Mouse (Mus musculus): Measurements from ENCODE around the gene E130218I03Rik.
"Not testable (repeated sequence)": the region's sequence is repeated elsewhere in the genome, so short reads cannot be mapped to it uniquely, and the experiment has no call there.

The E130218I03Rik gene

DNA sequence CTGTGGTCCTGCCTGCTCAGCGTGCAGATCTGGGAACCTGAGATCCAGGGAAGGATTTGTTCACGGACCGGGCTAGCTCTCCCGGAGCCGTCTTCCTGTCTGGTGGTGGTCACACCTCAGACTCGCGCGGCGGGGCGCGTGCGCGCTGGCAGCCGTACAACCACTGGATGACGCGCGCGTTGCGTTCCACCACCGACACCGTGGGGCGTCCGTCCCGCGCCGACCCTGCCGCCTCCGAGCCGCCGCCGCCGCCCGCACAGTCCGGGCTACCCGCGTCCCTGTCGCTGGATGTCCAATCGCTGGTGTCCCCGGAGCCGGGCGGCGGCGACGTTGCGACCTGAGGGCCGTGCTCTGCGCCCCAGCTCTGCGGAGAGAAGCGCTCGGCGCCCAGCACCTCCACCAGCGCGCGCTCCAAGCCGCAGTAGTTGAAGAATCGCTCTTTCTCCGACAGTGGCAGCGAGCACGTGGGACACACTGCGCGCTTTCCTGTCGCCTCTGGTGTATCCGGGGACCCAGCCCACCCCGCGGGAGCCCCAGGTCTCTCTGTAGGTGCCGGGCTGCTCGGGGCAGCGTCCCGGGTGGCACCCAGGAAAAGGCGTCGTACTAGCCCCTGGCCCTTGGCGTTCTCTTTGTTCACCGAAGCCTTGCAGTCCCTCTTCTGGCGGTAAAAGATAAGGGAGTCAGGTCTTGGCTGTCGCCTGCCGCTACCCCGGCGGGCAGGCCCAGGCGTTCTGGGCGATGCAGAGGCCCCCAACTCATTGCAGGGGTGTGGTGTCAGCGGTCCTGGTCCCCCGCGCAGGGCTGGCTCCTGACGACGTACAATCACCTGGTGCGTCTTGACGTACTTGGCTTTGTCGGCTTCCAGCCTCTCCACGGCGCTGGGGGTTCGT is 8.0 kb downstream of the E130218I03Rik start:
- DNase-seq (ENCODE audit: low read depth, low spot score), result no peak

- no peak for DNase-seq (ENCODE audit: low read depth, low spot score)
These were observed 8.9 kb downstream of the E130218I03Rik start for GRCm38 (mm10) chr4:134252131-134252910.

GRCm38 (mm10) chr4:134252911-134253721 is 9.7 kb downstream of the E130218I03Rik start:
- DNase-seq (ENCODE audit: low read depth, low spot score), result no peak

DNA sequence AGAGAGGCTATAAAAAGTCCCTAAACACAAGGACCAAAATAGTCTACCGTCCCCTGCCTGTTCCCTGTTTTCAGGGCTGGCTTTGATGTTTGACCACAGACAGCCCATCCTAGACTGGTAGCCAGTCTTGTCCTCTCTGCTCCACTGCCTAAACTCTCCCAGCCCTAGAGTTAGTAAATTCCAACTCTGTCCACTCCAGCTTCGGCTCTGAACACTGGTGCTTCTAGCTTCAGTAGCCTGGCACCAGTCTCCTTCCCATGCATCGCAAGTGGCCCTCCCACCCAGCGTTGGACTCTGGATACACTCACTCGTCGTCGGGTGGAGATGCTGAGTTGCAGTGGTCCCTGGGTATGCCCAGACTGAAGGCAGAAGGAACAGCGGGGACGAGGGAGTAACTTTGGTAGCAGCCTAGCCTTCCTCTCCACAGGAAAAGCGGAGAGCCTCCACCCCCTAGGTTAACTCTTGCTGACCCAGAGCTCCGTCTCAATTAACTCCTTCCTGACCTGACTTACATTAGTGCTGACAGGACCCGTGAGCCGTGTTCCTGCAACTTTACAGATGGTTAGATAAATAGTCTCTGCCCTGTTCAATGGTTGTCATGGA is 10.4 kb downstream of the E130218I03Rik start, which contains the start of gene Grrp1:
TSS of gene Grrp1 (minus strand) at position 385 of the 603 bp plus-strand sequence.
- DNase-seq (ENCODE audit: low read depth, low spot score), result no peak

DNA sequence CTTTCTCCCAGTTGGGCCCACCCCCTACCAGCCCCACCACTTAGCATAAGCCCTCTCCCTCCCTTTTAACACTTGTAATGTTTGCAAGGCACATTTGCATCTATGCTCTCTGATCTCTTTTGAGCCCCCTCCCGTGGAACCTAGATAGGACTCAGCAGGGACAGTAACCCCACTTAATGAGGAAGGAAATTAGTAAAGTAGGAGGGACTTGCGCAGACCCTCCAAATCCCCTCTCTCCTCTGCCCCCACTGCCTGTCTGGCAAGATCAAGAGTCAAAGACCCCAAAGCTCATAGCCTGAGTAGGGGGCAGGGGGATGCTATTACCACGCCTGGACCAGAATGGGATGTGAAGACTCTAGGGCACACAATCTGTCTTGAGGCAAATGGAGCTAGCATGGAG is 11.4 kb downstream of the E130218I03Rik start:
- DNase-seq (ENCODE audit: low read depth, low spot score), result no peak

GRCm38 (mm10) chr4:134255854-134256253 is 12.4 kb downstream of the E130218I03Rik start:
- DNase-seq (ENCODE audit: low read depth, low spot score), result no peak

- DNase-seq (ENCODE audit: low read depth, low spot score), result no peak
These were observed 13.1 kb downstream of the E130218I03Rik start for GRCm38 (mm10) chr4:134256407-134257197.

GRCm38 (mm10) chr4:134257198-134258009 is 13.9 kb downstream of the E130218I03Rik start:
- no peak for DNase-seq (ENCODE audit: low read depth, low spot score)

DNA sequence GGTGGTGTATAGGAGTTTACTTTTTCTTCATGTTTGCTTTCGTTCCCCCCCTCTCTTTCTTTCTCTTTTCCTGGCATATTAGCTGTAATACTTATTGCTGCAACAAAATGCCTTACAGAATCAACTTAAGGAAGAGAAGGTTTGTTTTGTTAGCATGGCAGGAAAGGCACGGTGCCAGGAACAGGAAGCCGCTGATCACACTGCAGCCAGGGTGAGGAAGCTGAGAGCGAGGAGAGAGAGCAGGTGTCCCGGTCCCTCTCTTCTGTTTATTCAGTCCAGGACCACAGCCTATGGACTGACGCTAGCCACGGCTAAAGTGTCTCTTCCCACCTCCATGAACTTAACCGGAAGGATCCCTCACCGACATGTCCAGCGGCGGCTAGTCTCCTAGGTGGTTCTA is 14.9 kb downstream of the E130218I03Rik start:
- DNase-seq (ENCODE audit: low read depth, low spot score), result no peak

DNA sequence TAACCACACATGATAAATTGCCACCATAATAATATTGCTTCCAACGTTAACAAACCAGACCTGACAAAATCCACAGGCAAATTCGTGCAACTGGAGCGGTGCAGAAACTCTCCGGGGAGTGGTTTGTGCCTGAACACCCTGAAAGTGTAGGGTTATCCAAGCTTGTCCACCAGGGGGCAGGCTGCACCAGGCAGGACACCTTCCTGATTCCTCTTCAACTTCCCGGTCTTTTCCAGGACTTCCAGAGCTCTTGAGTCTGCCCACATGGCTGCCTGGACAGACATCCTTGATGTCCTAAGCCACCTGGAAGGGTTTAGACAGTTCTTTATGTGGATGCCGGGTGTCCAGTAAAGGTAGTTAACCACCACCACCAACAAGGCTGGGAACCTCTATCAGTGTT is 19.7 kb downstream of the E130218I03Rik start:
- DNase-seq (ENCODE audit: low read depth, low spot score), result no peak

GRCm38 (mm10) chr4:134265860-134266585 is 22.6 kb downstream of the E130218I03Rik start:
- no peak for DNase-seq (ENCODE audit: low read depth, low spot score)

DNA sequence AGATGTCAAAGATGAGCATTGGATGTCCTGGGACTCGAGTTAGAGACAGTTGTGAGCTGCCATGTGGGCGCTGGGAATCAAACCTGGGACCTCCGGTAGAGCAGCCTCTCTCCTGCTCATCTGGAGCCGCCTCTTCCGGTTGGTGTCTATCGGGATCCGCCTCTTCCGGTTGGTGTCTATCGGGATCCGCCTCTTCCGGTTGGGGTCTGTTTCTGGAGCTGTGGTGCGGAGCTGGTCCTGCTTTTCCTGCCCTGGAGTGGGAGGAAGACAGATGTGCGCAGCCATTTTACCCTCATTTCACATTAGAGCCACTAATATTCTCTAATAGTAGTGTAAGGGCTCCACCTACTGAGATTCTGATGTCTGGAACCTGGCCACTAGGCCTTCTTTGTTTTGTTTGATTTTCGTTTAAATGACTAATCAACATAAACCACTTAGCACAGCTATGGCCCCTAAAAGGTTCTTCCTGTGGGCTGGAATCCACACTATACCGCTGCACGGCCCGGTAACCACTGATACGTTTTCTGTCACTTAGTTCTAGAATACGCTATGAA is 24.7 kb downstream of the E130218I03Rik start:
- no peak for DNase-seq (ENCODE audit: low read depth, low spot score)

DNA sequence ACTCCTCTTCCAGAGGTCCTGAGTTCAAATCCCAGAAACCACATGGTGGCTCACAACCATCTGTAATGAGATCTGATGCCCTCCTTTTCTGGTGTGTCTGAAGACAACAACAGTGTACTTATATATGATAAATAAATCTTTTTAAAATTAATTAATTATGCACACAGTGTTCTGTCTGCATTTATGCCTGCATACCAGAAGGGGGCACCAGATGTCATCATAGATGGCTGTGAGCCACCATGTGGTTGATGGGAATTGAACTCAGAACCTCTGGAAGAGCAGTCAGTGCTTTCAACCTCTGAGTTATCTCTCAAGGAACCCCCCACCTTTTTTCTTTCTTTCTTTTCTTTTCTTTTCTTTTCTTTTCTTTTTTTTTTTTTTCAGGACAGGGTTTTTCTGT is 26.2 kb downstream of the E130218I03Rik start:
- DNase-seq (ENCODE audit: low read depth, low spot score), result not testable (repeated sequence)

- no peak for DNase-seq (ENCODE audit: low read depth, low spot score)
These were observed 28.5 kb downstream of the E130218I03Rik start for GRCm38 (mm10) chr4:134271979-134272378.

- no peak for DNase-seq (ENCODE audit: low read depth, low spot score)
These were observed 29.4 kb downstream of the E130218I03Rik start for GRCm38 (mm10) chr4:134272731-134273416.

DNA sequence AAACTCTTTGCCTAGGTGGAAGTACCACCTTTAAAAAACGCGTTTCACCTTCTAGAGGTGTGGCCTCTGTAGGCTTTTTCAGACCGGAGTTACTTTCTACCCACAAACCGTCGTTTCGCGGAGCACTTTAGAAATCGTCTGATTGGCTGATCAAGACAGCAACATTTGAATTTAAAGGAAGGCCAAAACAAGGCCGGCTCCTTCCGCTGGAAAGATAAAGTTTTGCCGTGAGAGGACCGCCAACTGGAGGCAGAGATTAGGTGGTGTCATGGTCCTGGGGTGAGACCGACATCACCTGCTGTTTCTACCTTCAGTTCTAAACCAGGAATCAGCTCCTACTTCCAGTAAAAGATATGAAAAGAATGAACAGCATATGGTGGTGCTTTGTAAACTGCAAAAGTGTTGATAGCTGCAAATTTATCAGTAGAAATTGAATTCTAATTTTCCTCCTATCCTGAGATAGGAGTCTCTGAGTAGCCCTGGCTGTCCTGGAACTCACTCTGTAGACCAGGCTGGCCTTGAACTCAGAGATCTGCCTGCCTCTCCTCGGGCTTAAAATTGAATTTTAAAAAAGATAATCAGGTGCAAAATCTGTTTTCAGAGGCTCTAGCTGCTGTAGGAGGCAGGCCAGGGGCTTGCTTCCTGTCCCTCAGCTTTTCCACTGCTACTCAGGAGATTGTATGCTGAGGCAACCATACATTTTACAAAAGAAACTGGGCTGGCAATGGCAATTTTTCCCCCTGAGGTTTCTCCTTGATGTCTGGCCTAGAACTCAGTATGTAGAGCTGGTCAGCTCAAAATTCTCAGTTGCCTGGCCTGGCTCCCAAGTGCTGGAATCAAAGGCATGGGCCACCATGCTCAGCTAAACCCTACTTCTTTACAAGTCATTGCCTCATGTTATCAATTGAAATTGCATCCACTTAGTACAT is 30.2 kb downstream of the E130218I03Rik start:
- no peak for DNase-seq (ENCODE audit: low read depth, low spot score)

- DNase-seq (ENCODE audit: low read depth, low spot score), result no peak
These were observed 41.5 kb downstream of the E130218I03Rik start for GRCm38 (mm10) chr4:134284942-134285341.
